Mouse (Mus musculus): Measurements from ENCODE around the gene Tinag. TPM values are rescaled to one million over a fixed set of nuclear protein-coding genes. Genes with fewer than 3 reads are reported as not detected.
"Not testable (repeated sequence)": the region's sequence is repeated elsewhere in the genome, so short reads cannot be mapped to it uniquely, and the experiment has no call there.

The Tinag gene
- not detected in 2 replicates for polyA plus RNA-seq (2014; fragmentation: Nextera tagmentation; extraction: Ambion mirVana)

DNA sequence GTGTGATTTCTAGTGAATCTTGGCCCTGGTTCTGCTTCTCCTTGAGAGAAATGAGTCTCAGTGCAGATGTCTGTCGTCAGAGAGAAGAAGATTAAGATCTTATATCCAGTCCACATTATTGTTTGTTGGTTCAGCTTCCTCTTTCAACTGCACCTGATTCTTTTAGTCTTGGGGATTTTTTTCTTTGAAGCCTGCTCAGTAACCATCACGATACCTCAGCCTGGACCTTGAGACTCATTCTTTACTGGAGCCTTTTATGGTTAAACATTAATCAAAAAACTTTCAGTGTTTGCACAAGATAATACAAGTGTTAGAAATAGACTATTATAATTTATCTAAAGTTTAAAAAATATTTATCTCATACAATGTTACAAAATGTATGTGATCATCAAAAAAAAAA lies at the start of gene Tinag:
TSS of gene Tinag (minus strand) at position 210 of the 400 bp plus-strand sequence.
- Histone ChIP-seq H3K27me3 (ENCODE audit: control insufficient read depth, insufficient read depth, low read length) (no peaks in the 10 kb centered on the region), H3K9ac (no peak within 1 kb of the TSS), H3K4me2 (replicated peaks) (no peak within 1 kb of the TSS), H3K9me3 (ENCODE audit: control insufficient read depth, low read length) (no peaks in the 10 kb centered on the region), H3K4me3 (replicated peaks; ENCODE audit: low read length) (no peak within 1 kb of the TSS), H3K27ac (no peak within 1 kb of the TSS), H3K4me1 (replicated peaks; ENCODE audit: control insufficient read depth, insufficient read depth, low read length) (no peaks in the 10 kb centered on the region), H3K36me3 (replicated peaks; ENCODE audit: control insufficient read depth, insufficient read depth) (no peaks in the 10 kb centered on the region)
- DNase-seq (ENCODE audit: low spot score) (no peak), ATAC-seq (ENCODE audit: low FRiP score) (no peak)
- 83% methylated on average over 2 of the region's 2 CpGs for WGBS

DNA sequence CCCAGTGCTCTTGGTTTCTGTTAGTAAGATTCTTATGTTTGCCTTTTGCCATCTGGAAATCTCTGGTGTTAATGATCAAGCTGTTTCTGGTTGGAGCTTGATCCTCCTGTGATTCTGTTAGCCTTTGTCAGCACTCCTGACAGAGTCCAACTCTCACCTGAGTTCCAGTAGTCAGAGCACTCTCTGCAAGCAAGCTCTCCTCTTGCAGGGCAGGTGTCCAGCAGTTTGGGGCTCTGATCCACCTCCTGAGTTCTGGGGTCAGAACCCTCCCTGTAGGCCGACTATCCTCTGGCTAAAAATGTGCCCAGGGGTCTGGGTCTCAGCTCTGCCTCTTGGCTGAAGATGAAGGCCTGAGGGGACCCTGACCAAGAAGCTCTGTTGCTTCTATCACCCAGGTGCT lies 37.6 kb upstream of the Tinag start:
- ATAC-seq (ENCODE audit: low FRiP score); H3K9ac ChIP-seq; H3K27me3 ChIP-seq (ENCODE audit: control insufficient read depth, insufficient read depth, low read length); H3K4me2 ChIP-seq (replicated peaks); H3K4me1 ChIP-seq (replicated peaks; ENCODE audit: control insufficient read depth, insufficient read depth, low read length); H3K4me3 ChIP-seq (replicated peaks; ENCODE audit: low read length); H3K27ac ChIP-seq; DNase-seq (ENCODE audit: low spot score); H3K9me3 ChIP-seq (ENCODE audit: control insufficient read depth, low read length); H3K36me3 ChIP-seq (replicated peaks; ENCODE audit: control insufficient read depth, insufficient read depth): not testable (repeated sequence)
- WGBS, result 78% methylated on average over 1 of the region's 1 CpGs

DNA sequence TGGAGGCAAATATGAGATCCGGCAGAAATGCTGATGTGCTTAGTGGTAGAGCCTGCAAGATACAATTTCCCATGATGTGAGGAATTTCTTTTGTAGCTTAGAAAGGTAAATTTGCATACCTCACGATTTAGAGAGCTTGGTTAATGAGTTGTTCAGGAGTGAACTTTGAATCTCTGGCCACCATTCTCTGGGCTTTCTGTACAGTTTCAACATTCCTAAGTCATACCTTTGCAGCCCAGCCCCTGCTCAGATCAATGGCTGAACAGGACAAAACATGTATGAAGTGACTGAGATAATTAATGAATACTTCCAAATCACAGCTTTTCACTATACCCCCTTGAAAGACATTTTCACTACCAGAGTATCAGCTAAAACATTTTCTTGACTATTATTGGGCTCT lies 26.1 kb upstream of the Tinag start:
- Histone ChIP-seq H3K9me3 (ENCODE audit: control insufficient read depth, low read length) (no peaks in the 10 kb centered on the region), H3K36me3 (replicated peaks; ENCODE audit: control insufficient read depth, insufficient read depth) (no peaks in the 10 kb centered on the region), H3K4me3 (replicated peaks; ENCODE audit: low read length) (no peak overlapping the region), H3K9ac (no peak overlapping the region), H3K4me2 (replicated peaks) (no peak overlapping the region), H3K4me1 (replicated peaks; ENCODE audit: control insufficient read depth, insufficient read depth, low read length) (no peaks in the 10 kb centered on the region), H3K27ac (no peak overlapping the region), H3K27me3 (ENCODE audit: control insufficient read depth, insufficient read depth, low read length) (no peaks in the 10 kb centered on the region)
- WGBS, result 91% methylated on average over 2 of the region's 2 CpGs
- ATAC-seq (ENCODE audit: low FRiP score) (no peak), DNase-seq (ENCODE audit: low spot score) (no peak)

DNA sequence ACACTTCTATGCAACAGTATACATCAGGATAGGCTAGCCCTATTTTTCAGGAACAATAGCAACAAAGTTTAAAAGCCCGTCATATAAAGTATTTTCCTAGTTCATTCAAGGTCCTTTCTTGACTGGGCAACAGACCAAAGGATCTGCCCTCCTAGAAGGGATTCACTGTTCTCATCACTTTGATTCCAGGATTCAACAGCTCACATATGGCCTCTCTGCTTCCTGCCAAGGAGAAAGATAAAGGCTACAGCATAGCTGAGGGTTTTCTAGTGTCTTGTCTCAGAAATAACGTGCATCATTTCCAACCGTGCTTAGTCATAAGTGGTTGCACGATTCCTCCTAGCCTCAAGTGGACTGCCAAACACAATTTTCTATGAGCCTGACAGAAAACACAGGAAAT lies 11.0 kb upstream of the Tinag start:
- Histone ChIP-seq H3K36me3 (replicated peaks; ENCODE audit: control insufficient read depth, insufficient read depth) (no peaks in the 10 kb centered on the region), H3K4me3 (replicated peaks; ENCODE audit: low read length) (no peak overlapping the region), H3K27me3 (ENCODE audit: control insufficient read depth, insufficient read depth, low read length) (no peaks in the 10 kb centered on the region), H3K9ac (no peak overlapping the region), H3K27ac (no peak overlapping the region), H3K4me2 (replicated peaks) (no peak overlapping the region), H3K9me3 (ENCODE audit: control insufficient read depth, low read length) (no peaks in the 10 kb centered on the region), H3K4me1 (replicated peaks; ENCODE audit: control insufficient read depth, insufficient read depth, low read length) (no peaks in the 10 kb centered on the region)
- no peak for ATAC-seq (ENCODE audit: low FRiP score)
- no peak for DNase-seq (ENCODE audit: low spot score)
- 86% methylated on average over 4 of the region's 4 CpGs for WGBS

DNA sequence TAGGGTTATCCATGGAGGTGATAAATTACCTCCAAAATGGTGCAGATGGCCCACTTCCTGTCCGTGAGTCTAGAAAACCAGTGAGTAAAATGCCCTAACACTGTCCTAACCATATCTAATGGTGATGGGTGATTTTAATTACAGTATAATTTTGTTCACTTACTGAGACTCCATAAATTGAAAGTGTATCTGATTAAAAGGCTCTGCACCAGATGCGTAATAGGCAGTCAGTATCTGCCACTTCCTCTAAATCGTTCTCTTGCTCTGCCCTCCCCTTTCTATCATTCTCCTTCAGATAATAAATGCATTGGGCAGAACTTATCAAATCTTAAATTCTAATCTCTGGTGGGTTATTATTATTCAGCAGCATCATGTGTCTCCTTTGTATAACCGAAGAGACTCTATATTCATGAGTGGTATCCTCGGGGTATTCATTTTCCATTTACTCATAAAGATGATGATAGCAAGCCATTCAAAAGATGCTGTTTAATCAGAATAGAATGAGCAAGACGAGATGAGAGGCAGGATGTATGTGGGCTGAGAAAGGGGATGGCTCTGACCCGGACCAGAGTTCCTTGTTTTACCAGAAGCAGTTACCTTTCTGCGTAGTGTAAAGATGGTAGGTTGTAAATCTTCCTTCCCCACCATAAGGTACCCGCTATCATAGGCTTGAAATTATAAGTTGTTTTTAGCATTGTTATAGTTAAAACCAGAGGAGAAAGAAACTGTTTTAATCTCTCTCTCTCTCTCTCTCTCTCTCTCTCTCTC lies 9.0 kb upstream of the Tinag start:
- DNase-seq (ENCODE audit: low spot score) (peak; percentile 26), ATAC-seq (ENCODE audit: low FRiP score) (peak; percentile 59; the same call in 1 of the 2 replicates)
- Histone ChIP-seq H3K9me3 (ENCODE audit: control insufficient read depth, low read length) (no peaks in the 10 kb centered on the region), H3K27me3 (ENCODE audit: control insufficient read depth, insufficient read depth, low read length) (no peaks in the 10 kb centered on the region), H3K27ac (no peak overlapping the region), H3K4me3 (replicated peaks; ENCODE audit: low read length) (no peak overlapping the region), H3K4me1 (replicated peaks; ENCODE audit: control insufficient read depth, insufficient read depth, low read length) (no peaks in the 10 kb centered on the region), H3K4me2 (replicated peaks) (no peak overlapping the region), H3K36me3 (replicated peaks; ENCODE audit: control insufficient read depth, insufficient read depth) (no peaks in the 10 kb centered on the region), H3K9ac (no peak overlapping the region)
- whole genome bisulfite sequencing, result 51% methylated on average over 9 of the region's 9 CpGs

DNA sequence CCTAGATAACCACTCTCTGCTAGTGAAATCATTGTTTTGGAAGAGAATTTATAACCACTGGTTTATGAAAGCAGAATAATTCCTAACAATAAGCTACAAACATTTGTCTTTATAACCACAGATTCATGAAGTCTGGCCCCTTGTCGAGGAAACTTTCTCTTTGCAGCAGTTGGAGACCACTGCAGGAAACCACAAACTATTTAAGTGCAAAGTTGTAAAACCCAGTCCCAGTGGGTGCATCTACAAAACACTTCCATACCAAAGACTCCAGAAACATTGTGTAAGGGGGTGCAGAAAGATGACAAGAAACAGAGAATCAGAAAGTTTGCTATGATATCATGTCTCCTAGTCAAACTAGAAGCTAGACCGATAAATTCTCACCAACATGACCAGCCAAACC lies 5.8 kb upstream of the Tinag start:
- WGBS, result 83% methylated on average over 2 of the region's 2 CpGs
- H3K4me2 ChIP-seq (replicated peaks), result no peak overlapping the region
- no peak overlapping the region for H3K9ac ChIP-seq
- DNase-seq (ENCODE audit: low spot score) (no peak), ATAC-seq (ENCODE audit: low FRiP score) (no peak)
- H3K27ac ChIP-seq, result no peak overlapping the region
- H3K36me3 ChIP-seq (replicated peaks; ENCODE audit: control insufficient read depth, insufficient read depth), result no peaks in the 10 kb centered on the region
- H3K27me3 ChIP-seq (ENCODE audit: control insufficient read depth, insufficient read depth, low read length), result no peaks in the 10 kb centered on the region
- H3K4me3 ChIP-seq (replicated peaks; ENCODE audit: low read length), result no peak overlapping the region
- H3K9me3 ChIP-seq (ENCODE audit: control insufficient read depth, low read length), result no peaks in the 10 kb centered on the region
- H3K4me1 ChIP-seq (replicated peaks; ENCODE audit: control insufficient read depth, insufficient read depth, low read length), result no peaks in the 10 kb centered on the region

DNA sequence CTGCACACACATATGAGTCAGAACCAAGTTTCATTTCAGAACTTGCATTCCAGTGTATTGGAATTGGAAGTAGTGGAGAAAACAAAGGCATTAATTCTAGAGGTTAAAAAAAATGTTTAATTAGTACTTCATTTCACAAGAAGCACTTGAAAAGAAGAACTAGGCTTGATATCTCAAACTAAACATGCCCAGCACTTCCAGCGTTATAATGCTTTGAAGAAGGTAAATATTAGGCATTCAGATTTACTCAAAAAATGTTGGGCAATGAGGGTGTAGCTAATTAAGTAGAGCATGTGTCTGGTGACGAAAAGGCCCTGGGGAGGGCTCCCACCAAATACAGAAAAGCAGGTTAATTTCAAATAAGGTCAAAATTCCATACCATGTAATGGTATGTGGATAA lies 4.1 kb upstream of the Tinag start:
- no peak overlapping the region for H3K4me2 ChIP-seq (replicated peaks)
- no peaks in the 10 kb centered on the region for H3K4me1 ChIP-seq (replicated peaks; ENCODE audit: control insufficient read depth, insufficient read depth, low read length)
- H3K36me3 ChIP-seq (replicated peaks; ENCODE audit: control insufficient read depth, insufficient read depth), result no peaks in the 10 kb centered on the region
- DNase-seq (ENCODE audit: low spot score) (no peak), ATAC-seq (ENCODE audit: low FRiP score) (no peak)
- H3K4me3 ChIP-seq (replicated peaks; ENCODE audit: low read length), result no peak overlapping the region
- H3K9me3 ChIP-seq (ENCODE audit: control insufficient read depth, low read length), result no peaks in the 10 kb centered on the region
- H3K27ac ChIP-seq, result no peak overlapping the region
- no peak overlapping the region for H3K9ac ChIP-seq
- no peaks in the 10 kb centered on the region for H3K27me3 ChIP-seq (ENCODE audit: control insufficient read depth, insufficient read depth, low read length)
- 94% methylated on average over 2 of the region's 2 CpGs for WGBS

DNA sequence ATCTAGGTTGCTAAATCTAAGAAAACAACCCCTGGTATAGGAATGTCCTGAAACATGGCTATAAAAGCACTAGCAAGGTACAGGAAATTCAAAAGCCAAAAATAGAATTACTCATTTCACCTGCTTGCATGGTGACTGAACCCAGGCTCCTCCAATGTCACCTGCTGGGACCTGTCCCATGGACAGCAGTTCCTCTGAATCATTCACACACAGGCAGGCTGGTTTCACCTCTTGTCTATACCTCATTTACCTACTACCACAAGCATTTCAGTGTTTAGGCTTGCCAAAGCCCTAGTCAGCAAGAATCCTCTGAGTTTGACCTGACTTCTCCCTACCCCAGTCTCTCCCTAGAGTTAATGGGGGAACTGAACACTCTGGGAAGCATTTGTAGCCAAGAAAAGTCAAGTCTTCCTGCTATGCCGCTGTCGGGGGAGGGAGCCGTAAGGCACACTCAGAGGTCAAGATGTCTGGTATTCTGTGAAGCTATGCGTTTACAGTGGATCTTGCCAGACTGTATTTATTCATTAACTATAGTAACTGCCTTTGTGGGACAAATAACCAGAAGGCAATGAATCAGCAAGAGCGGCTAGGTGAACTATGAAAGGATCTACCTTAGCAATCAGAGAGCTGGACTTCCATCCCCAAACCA lies 597 bp upstream of the Tinag start:
- WGBS, result 88% methylated on average over 5 of the region's 5 CpGs
- no peak overlapping the region for H3K9ac ChIP-seq
- DNase-seq (ENCODE audit: low spot score), result no peak
- ATAC-seq (ENCODE audit: low FRiP score), result no peak
- no peaks in the 10 kb centered on the region for H3K4me1 ChIP-seq (replicated peaks; ENCODE audit: control insufficient read depth, insufficient read depth, low read length)
- no peaks in the 10 kb centered on the region for H3K27me3 ChIP-seq (ENCODE audit: control insufficient read depth, insufficient read depth, low read length)
- no peaks in the 10 kb centered on the region for H3K36me3 ChIP-seq (replicated peaks; ENCODE audit: control insufficient read depth, insufficient read depth)
- H3K9me3 ChIP-seq (ENCODE audit: control insufficient read depth, low read length), result no peaks in the 10 kb centered on the region
- no peak overlapping the region for H3K4me2 ChIP-seq (replicated peaks)
- no peak overlapping the region for H3K27ac ChIP-seq
- H3K4me3 ChIP-seq (replicated peaks; ENCODE audit: low read length), result no peak overlapping the region

DNA sequence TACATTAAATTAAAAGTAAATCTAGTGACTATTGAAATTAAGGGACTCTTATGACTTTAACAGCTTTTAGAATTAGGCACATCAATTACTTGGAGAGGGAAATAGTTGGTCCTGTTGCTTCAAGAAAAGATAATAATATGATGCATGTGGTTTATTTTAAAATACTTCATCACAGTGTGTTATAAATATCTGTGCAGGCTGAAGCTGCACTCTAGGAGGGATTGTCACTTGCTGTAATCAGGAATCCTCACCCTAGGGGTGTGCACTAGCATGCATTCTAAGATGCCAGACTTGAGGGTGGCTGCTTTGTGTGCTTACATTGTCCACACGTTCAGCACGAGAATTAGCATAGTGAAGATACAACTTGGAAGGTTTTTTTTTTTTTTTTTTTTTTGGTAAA lies 10.2 kb downstream of the Tinag start:
- Histone ChIP-seq H3K9ac (no peak overlapping the region), H3K4me1 (replicated peaks; ENCODE audit: control insufficient read depth, insufficient read depth, low read length) (no peaks in the 10 kb centered on the region), H3K9me3 (ENCODE audit: control insufficient read depth, low read length) (no peaks in the 10 kb centered on the region), H3K27ac (no peak overlapping the region), H3K4me3 (replicated peaks; ENCODE audit: low read length) (no peak overlapping the region), H3K36me3 (replicated peaks; ENCODE audit: control insufficient read depth, insufficient read depth) (no peaks in the 10 kb centered on the region), H3K27me3 (ENCODE audit: control insufficient read depth, insufficient read depth, low read length) (no peaks in the 10 kb centered on the region), H3K4me2 (replicated peaks) (no peak overlapping the region)
- ATAC-seq (ENCODE audit: low FRiP score) (no peak), DNase-seq (ENCODE audit: low spot score) (no peak)
- WGBS, result 62% methylated on average over 2 of the region's 2 CpGs

Data from hindbrain, embryonic 14.5 days (tissue).